Mouse (Mus musculus) spleen, adult 12 weeks (tissue): Measurements from ENCODE around the gene Il1r1.

Source experiments
- DNase-seq: peaks from one replicate; pipeline ENCODE4 v3.0.0; 2022; ENCODE audit warnings: low spot score

The Il1r1 gene

DNA sequence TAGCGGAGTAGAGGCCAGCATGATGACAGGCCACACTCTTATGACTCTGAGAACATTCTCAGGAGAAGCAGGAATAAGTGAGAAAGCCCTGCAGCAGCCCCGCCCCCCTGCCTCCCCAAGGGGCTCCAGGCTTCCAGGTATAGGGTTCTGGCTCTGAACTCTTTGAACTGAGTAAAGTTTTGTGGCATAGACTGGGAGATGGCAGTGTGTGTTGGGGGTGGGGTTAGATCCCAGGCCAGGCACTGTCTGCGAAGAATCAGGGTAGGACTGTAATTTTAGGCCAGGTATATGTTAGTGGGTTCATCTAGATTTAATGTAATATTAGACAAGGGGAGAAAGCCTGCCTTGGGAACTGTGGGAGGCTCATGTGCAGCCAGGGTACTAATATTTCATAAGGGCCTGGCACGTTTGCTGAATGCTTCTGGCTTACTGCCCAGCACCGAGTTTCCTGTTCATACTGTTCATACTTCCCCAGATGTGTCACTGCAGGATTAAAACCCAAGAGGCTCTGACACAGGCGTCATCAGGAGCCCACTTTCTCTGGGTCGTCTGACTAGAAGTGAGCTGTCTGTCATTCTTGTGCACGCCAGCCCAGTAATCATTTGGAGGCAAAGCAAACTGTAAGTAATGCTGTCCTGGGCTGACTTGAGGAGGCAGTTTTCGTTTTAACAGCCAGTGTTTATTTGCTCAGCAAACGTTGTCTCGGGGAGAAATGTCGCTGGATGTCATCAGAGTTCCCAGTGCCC is at the start of gene Il1r1:
Gene Il1r1, plus strand, starts transcription at position 542 of the 746 bp plus-strand sequence.
- no peak for DNase-seq

DNA sequence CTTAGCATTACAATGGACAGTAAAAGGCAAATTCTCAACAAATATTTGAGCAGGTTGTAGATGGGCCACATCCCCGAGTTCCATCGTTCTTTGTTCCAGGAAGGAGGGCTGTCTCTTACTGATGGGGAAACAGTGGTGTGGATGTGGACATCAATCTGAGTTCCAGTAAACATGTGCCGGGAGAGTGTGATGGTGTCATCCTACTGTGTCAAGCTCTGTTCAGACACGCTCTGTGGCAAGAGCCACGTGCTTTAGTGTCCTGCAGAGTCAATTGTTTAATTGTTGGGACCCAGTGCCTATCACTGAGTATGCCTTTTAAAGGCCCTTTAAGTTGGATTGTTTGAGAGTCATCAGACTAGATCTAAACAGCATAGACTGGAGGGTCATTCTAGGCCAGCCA is 49.8 kb upstream of the Il1r1 start:
- DNase-seq, result no peak

DNA sequence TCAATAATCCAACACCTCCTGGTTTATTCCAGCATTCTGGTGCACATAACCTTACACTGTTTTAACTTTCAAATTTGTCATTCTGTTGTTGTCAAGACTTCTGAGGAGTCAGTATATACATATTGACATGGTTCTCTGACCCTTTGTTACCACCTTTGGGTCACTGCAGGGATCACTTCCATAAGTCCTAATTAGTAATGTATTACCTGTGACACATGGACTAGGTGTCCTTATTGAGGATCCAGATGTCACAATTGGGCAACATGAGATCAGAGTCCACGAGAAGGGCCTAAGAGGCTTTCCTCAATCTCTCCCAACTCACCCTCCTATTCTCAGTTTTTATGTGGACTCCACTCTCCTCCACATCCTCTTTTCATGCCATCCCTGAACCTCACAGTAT is 49.1 kb upstream of the Il1r1 start:
- no peak for DNase-seq

DNA sequence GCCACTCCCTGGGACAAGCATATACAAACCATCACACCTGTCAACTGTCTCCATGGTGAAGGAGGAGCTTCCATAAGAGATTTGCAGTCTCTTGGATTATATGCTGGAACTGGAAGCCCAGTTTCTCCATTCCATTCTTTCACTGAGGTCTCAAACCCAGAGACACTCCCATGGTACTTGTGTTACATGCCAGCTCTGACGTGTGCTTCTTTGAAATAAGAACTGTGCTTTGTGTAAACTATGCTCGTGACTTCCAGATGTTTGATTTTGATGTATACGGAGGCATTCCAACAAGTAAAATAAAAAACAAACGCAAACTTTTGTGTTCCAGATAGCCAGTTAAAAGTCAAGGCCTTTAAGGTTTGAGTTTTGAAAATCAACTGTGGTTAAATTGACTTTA is 45.8 kb upstream of the Il1r1 start:
- DNase-seq, result no peak

DNA sequence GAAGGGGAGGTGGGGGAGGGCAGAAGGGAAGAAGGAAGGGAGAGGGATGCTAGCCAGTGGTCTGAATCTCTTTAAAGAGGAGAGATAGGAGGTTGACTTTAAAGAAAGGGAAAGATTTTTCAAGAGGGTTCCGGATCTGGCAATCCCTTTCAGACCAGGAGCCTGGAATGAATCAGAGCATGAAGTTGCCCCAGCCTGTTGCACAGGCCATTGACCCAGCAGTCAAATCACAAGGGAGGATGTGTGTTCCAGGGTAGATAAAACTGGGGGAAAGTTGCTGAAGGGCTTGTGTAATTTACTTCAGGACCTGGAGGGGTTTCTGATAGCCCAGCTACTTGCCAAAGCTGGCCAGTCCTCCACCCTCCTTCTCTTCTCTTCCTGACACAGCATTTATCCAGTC is 45.4 kb upstream of the Il1r1 start:
- DNase-seq, result no peak

DNA sequence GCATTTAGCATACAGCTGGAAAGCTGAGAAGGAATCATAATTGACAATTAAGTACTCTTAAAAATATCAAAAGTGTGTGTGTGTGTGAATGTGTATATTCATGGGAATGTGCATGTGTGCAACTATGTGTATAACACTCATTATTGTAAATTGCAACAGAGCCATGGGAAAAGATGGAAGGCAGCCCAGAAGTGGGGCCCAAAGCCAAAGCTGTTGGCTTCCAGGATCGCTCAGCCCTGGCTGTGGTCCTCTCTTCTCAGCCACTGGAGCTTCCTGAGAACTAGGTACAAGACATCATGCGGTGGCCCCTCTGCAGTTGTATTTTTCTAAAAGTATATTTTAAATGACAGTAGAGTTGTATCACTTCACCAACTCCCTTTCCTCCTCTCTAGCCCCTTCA is 44.0 kb upstream of the Il1r1 start:
- DNase-seq, result no peak

DNA sequence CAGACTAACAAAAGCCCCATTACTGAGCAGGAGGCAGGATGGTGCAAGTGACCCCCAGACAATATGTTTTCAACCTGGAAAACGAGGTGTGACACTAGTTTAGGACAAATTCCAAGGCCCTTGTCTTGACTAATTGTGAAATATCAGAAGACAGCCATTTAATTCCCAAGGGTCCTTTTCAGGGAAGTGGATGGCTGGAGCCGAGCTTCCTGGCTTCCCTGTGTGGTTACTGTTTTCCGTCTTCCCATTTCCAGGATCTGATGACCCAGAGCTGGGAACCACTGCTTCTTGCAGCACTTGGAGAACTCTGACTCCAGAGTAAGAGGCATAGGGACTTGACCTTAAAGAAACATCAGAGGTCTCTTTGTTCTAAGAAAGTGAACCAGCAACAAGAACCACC is 43.2 kb upstream of the Il1r1 start:
- DNase-seq, result no peak

DNA sequence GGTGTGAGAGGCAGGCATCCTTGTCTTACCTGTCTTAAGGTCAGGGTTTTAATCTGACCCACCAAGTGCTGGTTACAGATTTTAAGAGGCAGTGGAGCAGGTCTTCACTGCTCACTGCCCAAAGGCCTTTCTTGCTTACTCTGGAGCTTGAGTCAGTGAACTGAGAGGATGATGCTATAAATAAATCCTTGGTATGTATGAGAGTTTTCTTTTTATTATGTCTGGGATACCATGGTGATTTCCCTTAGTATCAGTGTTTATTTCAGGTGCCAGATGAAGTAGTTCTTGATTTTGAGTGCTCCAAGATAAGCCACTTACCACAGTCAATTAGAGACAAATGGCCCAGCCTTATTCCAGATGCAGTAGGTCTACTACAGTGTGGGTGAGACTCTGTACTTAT is 41.5 kb upstream of the Il1r1 start:
- DNase-seq, result no peak

DNA sequence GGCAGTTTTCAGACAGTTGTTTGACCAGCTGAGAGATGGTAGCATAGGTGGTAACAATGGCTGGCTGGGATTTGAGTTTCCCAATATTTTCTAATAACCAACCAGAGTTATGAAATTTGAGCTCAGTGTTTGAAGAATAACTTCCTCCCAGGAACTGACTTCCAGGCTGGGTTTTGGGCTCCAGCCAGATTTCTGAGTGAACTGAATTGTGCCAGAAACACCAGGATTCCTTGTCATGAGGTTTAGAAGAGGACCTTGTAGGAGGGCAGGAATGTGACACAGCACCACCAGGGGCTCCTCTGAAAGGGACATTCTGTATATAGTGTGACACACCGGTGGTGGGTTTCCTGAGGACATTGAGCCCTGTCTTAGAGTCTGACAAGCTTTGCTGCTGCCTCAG is 36.9 kb upstream of the Il1r1 start:
- DNase-seq, result no peak

DNA sequence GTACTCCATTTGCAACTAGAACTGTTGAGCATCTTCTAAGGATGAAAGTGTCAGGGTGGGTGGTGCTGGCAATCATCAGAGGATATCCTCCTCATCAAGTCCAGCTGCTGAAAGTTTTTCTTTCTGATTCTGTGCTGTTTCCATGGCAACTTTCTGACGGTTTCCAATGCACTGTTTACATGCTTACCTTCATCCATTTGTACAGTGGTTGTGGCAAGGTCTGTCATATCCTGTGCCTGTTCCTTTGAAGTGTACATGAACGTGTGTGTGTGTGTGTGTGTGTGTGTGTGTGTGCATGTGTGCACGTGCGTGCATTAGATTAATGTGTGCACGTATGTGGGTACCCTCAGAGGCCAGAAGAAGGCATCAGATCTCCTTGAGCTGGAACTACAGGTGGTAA is 34.9 kb upstream of the Il1r1 start:
- no peak for DNase-seq

DNA sequence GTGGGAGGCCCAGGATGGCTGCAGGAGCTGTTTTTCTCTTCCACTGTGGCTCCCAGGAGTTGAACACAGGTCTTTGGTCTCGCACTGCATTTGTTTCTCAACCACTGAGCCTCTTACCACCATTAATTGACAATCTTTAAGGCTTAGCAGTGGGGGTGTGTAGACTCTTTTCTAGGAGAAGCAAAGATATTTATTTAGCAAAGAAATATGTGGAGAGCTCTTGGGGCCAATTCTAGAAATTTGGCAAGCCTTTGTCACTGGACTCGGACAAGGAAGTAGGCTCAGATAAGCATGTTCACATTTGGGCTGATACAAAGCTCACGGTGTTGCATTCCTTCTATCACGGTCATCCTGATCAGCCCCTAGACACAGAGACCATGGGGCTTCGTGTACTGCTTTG is 34.0 kb upstream of the Il1r1 start:
- no peak for DNase-seq

DNA sequence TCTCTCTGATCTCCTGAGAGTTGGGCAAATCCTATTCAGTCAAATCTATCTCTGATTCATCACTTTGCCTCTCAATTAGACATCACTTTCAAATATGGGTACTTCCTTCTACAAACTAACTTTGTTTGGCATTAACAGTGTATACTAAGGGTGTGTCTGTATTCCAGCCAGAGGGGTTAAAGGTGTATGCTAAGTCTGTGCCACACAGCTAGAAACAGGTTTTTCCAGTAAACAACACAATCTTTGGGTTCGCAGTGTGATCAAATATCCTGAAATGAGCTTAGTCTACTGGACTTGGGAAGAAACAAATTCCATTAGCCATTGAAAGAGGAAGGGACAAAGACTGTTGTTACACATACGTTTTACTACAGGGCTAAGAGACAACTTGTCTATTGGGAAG is 30.6 kb upstream of the Il1r1 start:
- DNase-seq, result no peak

DNA sequence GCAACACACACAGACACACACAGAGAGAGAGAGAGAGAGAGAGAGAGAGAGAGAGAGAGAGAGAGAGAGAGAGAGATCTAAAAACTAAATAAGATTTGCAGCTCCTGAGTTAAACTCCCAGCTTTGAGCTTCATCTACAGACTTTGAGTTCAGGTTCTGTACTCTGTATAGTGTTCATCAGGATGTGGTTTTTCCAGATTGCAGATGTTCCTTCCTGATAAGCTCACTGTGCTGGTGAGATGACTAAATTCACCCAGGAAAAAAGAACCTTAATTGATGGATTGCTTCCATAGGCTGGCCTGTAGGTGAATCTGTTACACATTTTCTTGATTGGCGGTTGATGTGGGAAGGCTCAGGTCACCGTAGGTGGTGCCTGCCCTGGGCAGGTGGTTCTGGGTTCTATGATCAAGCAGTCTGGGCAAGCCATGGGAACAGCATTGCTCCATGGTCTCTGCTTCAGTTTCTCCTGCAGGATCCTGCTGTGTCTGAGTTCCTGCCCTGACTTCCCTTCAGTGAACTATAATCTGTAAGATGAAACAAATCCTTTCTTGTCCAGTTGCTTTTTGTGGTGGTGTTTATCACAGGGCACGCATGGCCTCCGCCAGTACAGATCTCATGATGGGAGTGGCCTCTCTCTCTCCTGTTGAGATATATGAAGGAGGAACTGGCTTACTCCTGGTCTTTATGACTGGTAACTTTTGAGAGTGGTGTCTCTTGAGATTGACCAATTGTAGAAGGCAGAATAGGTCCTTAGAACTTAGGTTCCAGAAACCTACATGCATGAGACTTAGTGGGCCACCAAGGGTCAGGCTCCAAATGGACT is 11.3 kb upstream of the Il1r1 start:
- no peak for DNase-seq

DNA sequence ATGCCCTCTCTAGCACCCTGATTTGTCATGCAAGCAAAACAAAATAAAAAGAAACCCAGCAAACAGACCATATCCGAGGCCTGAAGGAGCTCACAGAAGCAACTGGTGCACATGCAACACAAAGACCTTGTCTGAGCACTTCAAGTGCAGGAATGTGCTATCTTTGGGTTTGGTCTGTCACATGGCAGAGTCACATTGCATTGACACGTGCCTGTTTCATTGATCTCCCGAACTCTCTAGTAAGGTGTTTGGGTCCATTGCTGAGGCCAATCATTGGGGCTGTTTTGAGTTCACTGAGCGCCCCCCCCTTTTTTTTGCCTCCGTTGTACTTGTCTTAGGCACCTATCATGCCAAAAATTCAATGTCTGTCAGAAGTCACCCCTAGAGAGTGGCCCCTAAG is 7.4 kb upstream of the Il1r1 start:
- no peak for DNase-seq

DNA sequence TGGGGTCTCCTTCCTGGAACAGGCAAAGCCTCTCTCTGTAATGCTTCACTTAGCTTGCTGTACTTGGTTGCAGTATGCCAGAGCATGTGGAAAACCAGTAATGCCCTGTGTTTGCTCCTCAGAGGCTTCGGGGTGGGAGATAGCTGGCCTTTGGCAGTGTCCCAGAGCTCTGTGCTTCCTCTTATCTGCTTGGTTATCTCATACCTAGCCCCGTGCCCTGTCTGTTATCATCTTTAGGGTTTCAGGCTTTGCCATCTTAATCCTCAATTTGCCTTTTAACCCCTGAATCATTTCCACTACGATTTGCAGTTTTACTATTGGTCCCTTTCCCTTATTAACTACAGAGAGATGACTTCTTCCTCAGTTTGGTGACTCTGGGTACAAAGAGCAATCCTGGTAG is 6.3 kb upstream of the Il1r1 start:
- no peak for DNase-seq

DNA sequence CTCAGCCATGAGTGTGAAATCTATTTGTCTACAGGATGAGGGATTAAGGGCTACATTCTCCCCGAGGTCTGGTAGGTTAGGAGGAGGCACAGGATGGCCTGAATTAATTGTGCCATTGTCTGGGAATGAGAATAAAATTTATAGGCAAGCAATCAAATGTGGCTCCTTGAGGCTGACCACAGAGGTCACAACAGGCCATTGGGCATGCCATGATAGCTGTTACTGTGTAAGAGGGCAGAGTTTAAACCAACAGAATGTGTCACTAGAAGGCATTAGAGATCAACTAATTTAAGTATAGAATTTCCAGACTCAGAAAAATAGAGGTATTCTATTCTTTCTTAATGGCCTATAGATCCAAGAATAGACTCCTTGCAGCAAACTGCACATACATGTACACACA is 4.3 kb upstream of the Il1r1 start:
- DNase-seq, result no peak

DNA sequence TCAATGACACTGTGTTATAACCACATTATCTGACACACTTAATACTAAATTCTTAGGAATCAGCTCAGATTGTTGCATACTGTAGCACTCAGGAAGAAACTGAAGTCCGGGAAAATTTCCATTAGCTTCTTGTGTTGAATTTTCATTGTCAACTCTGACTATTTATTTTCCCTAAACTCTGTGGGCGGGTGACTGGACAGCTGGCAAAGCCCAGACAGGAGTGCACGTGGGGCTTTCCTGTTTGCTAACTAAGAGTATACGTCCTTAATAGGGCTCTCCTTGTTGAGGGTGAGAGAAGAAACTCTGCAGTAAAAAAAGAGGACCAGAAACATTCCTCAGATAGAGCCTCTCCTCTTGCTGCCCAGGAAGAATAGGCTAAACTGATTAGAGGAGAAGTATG is 3.0 kb upstream of the Il1r1 start:
- no peak for DNase-seq

DNA sequence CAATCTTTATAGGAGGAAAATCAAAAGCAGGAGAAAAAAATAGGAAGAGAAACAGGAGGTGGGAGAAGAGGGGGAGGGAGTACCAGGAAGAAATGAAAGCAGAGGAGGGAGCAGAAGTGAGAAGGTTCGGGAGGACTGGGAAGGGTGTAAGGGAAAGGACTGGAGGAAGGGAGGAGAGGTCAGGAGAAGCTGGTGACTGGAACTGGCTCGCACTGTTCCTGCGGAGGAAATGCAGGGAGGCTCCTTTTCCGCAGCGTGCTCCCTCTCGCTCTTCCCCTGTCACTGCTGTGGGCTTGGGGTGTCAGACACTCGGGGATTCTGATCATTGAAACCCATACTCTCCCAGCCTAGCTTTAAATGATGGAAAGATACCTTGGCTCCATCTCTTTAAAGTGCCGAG is 2.2 kb upstream of the Il1r1 start:
- DNase-seq, result no peak

DNA sequence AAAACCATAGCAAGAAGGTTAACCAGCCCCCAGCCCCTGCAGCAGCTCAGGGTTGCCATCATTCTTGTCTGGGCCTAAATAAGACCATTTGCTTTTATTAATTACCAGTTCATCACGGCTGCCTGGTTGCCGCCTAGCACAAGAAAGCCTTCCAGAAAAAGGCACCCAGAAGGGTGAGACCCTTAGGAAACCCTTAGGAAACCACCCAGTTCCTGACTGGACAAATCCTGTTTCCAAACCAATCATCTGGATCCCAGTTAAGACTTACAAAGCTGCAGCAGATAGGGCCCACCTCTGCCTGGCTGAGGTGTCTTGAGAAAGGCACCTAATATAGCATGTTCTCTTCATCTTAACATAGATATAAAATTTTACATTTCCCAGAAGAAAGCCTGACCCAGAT is 1.3 kb upstream of the Il1r1 start:
- DNase-seq, result no peak

DNA sequence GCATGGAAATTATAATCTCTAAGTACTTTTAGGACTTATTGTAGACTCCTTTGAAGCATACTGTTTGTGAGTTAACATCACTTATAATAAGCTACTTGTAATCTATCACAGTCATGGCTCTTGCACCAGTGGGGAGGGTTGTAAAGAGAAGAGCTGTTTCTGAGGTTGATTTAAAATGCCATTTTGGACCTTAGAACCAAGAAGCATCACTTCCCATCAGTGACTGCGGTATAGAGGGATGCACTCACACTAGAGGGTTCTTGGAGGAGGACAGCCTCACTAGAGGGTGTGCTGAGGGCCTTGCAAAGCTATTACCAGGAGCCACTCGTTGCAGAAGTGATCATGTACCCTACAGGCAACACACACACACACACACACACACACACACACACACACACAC is 700 bp downstream of the Il1r1 start:
- DNase-seq, result no peak

DNA sequence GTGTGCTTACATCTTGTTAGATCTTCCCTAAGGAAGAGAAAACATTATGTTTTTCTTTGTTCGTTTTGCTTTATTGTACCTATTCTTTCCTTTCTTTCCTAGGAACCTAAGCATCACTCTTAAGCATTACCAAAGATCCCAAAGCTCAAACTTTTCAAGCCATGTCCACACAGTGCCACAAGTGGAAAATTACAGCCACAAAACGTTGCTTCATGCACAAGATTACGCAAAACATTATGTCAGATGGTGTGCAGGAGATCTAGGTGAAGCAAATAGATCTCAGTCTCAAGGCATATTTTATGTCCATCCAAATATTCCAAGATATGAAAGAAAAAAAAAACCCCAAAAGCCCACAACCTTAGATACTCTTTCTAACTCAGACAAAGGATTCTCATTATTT is 4.2 kb downstream of the Il1r1 start:
- DNase-seq, result no peak

DNA sequence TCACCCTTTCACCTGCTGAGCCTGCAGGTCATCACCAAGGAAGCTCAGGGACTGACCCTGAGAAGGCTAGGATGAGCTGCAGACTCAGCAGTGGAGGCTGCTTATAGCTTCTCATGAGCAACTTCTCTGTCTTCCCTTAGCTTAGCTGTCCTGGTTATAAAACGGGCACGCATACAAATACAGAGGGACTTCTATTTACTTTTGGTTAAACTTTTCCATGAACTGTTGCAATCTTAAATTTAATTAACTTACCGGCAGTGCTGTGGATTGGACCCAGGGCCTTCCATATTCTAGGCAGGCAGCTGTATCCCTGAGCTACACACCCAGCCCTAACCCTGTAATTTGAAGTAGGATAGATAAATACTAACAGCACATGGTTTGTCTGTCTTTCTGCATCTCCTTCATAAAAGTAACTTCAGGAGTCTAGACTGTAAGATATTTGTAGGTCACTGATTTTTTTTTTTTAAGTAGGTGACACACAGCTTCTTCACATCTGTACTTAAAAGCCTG is 4.9 kb downstream of the Il1r1 start:
- DNase-seq, result no peak

DNA sequence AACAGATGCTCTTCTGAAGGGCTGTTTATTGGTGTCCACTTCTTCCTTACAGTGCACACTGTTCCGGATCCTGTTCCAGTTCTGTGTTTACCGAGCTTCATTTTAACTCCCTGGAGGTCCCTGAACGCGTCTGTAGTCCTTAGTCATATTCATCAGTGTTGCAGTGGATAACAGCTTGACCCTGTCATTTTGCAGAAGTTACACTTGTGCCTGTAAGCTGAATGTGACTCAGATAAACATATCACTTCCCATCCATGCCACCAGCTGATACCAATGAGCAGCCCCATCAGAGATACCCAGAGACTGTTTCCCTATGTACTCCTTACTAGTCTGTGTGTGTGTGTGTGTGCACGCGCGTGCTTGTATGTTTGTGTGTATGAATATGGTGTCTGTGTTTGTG is 5.5 kb downstream of the Il1r1 start:
- DNase-seq, result peak; percentile 30

DNA sequence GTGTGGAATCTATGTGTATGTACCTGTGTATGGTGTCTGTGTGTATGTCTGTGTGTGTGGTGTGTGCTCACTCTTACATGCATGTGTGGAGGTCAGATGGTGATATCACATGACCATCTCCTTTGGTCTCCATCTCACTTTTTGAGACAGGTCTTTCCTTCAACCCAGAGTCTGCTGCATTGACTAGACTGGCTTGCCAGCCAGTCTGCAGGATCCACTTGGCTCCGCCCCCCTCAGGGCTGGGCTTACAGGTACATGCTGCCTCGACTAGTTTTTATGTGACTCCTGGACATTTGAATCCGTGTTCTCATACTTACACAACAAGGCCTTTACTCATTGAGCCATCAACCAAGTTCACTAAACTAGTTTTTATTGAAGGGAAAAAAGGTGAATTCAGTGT is 6.2 kb downstream of the Il1r1 start:
- peak; percentile 10 for DNase-seq
